Mouse (Mus musculus) ovary, postnatal 36 days (tissue): Measurements from ENCODE around the gene Ergic1.
A peak's percentile ranks its signal among the peaks of the same experiment; 100 is the strongest.

Source experiments
- DNase-seq: peaks from one replicate; pipeline ENCODE4 v3.0.0; 2022; ENCODE audit warnings: low spot score, mixed read lengths

Gene Ergic1

GRCm38 (mm10) chr17:26561290-26561640 is at the start of gene Ergic1:
TSS of gene Ergic1 (plus strand) at chr17:26561489.
- peak; percentile 92 for DNase-seq

GRCm38 (mm10) chr17:26511816-26512774 is 49.2 kb upstream of the Ergic1 start:
- DNase-seq: no peak

- no peak for DNase-seq
Observed at GRCm38 (mm10) chr17:26512961-26513360, 48.3 kb upstream of the Ergic1 start.

GRCm38 (mm10) chr17:26513459-26514290 is 47.6 kb upstream of the Ergic1 start:
- DNase-seq: no peak

- no peak for DNase-seq
Observed at GRCm38 (mm10) chr17:26514581-26515030, 46.7 kb upstream of the Ergic1 start.

GRCm38 (mm10) chr17:26515675-26516074 is 45.6 kb upstream of the Ergic1 start:
- DNase-seq: no peak

GRCm38 (mm10) chr17:26518306-26518705 is 43.0 kb upstream of the Ergic1 start:
- DNase-seq: no peak

GRCm38 (mm10) chr17:26522711-26523110 is 38.6 kb upstream of the Ergic1 start:
- no peak for DNase-seq

GRCm38 (mm10) chr17:26524316-26524715 is 37.0 kb upstream of the Ergic1 start:
- no peak for DNase-seq

- no peak for DNase-seq
Observed at GRCm38 (mm10) chr17:26524801-26525200, 36.5 kb upstream of the Ergic1 start.

- peak; percentile 43 for DNase-seq
Observed at GRCm38 (mm10) chr17:26525316-26525715, 36.0 kb upstream of the Ergic1 start.

- no peak for DNase-seq
Observed at GRCm38 (mm10) chr17:26527291-26527690, 34.0 kb upstream of the Ergic1 start.

GRCm38 (mm10) chr17:26528751-26529150 is 32.5 kb upstream of the Ergic1 start:
- no peak for DNase-seq

GRCm38 (mm10) chr17:26529791-26530241 is 31.5 kb upstream of the Ergic1 start:
- DNase-seq: no peak

- DNase-seq: no peak
Observed at GRCm38 (mm10) chr17:26530590-26531081, 30.7 kb upstream of the Ergic1 start.

- DNase-seq: no peak
Observed at GRCm38 (mm10) chr17:26531395-26532027, 29.8 kb upstream of the Ergic1 start.

- DNase-seq: no peak
Observed at GRCm38 (mm10) chr17:26532476-26533045, 28.7 kb upstream of the Ergic1 start.

GRCm38 (mm10) chr17:26533871-26534372 is 27.4 kb upstream of the Ergic1 start:
- DNase-seq: no peak

GRCm38 (mm10) chr17:26534695-26535094 is 26.6 kb upstream of the Ergic1 start:
- DNase-seq: no peak

GRCm38 (mm10) chr17:26535251-26536136 is 25.8 kb upstream of the Ergic1 start:
- DNase-seq: no peak
